Mouse (Mus musculus): ENCODE measurements around the gene Eif3g. TPM values are rescaled to one million over a fixed set of nuclear protein-coding genes. Genes with fewer than 3 reads are reported as not detected.

The Eif3g gene
- polyA plus RNA-seq, 1 experiment from 2014 or later, result 178 TPM

DNA sequence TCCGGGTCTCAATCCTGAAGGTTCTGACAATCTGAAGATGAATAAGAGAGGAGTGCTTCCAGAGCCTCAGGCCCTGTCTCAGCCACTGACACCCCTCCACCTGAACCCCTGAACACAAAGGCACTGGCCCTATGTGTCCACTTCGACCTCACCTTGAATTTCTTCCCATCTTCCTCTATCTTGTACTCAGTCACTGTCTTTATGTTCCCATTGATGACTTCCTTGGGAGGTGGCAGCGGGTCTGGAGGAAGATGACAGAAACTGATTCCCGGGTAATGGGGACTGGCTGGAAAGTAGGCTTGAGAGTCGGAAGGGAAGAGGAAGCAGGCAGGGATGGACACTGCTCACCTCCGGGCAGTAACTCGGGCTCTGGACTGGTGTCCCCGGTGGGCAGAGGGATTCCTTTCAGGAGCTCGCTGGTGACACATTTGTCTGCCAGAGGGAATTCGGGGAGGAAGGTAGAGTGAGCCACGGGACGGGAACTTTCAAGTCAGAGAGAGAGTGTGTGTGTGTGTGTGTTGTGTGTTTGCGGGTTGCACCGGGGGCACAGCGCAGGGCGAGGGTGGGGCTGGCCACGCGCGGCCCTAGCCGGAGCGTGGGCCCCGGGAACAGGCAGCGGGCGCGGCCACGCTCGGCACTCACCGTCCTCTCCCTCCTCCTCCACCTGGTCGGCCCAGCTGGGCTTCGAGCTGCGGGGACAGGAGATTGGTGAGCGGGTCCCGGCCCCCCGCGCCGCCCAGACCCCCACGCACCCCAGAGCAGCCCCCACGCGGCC, 500 bp downstream of the Eif3g start:
- ATAC-seq (ENCODE audit: insufficient read depth), result peak; percentile 73
- Histone ChIP-seq H3K4me1 (replicated peaks) (peaks cover 41% of the 10 kb centered on the region), H3K9ac (peak overlapping the region; percentile 82), H3K27ac (replicated peaks) (peak overlapping the region; percentile 71), H3K4me3 (replicated peaks) (peak overlapping the region; percentile 79), H3K4me2 (peak overlapping the region; percentile 78), H3K9me3 (replicated peaks) (no peaks in the 10 kb centered on the region), H3K36me3 (replicated peaks) (peaks cover 44% of the 10 kb centered on the region), H3K27me3 (no peaks in the 10 kb centered on the region)
- 2% methylated on average over 39 of the region's 39 CpGs for WGBS (ENCODE audit: insufficient replicate concordance)

DNA sequence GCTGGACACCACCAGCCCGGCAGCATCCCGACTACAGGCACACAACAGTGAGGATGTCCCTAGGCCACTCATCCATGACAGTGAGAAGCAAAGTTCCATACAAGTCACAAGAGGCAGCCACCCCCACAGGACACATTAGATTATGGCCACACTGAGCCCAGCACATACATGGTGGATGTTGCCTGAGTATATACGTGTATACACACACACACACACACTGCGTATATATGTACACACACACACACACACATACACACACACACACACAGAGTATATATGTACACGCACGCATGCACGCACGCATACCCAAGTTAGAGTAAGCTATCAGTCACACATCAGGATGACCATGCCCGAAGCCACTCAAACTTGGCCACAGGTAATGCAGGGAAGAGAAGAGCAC, 3.0 kb downstream of the Eif3g start:
- no peaks in the 10 kb centered on the region for H3K9me3 ChIP-seq (replicated peaks)
- no peak for ATAC-seq (ENCODE audit: insufficient read depth)
- no peaks in the 10 kb centered on the region for H3K27me3 ChIP-seq
- peaks cover 70% of the 10 kb centered on the region for H3K36me3 ChIP-seq (replicated peaks)
- WGBS (ENCODE audit: insufficient replicate concordance), result 86% methylated on average over 9 of the region's 9 CpGs
- no peak overlapping the region for H3K27ac ChIP-seq (replicated peaks)
- no peak overlapping the region for H3K4me3 ChIP-seq (replicated peaks)
- H3K4me2 ChIP-seq, result no peak overlapping the region
- peaks cover 45% of the 10 kb centered on the region for H3K4me1 ChIP-seq (replicated peaks)
- no peak overlapping the region for H3K9ac ChIP-seq

DNA sequence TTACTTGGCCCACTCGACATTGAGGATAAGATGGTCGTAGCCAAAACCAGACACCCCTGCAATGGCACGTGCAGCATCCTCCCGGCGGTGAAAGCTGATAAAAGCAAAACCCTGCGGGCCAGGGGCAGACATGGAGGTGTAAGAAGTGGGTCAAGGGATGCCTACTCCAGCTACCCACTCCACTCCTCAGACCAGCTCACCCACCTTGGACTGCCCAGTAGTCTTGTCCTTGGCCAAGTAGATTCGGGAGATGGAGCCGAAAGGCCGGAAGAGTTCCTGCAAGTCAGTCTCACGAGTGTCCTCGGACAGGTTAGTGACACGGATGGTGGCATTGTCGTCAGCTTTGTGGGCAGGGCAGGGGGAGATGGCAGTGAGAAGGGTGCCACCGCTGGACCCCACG, 3.8 kb downstream of the Eif3g start:
- H3K9ac ChIP-seq, result no peak overlapping the region
- H3K9me3 ChIP-seq (replicated peaks), result no peaks in the 10 kb centered on the region
- no peak for ATAC-seq (ENCODE audit: insufficient read depth)
- peaks cover 52% of the 10 kb centered on the region for H3K4me1 ChIP-seq (replicated peaks)
- no peak overlapping the region for H3K4me2 ChIP-seq
- H3K36me3 ChIP-seq (replicated peaks), result peaks cover 77% of the 10 kb centered on the region
- 87% methylated on average over 15 of the region's 15 CpGs for WGBS (ENCODE audit: insufficient replicate concordance)
- no peaks in the 10 kb centered on the region for H3K27me3 ChIP-seq
- no peak overlapping the region for H3K4me3 ChIP-seq (replicated peaks)
- H3K27ac ChIP-seq (replicated peaks), result no peak overlapping the region

DNA sequence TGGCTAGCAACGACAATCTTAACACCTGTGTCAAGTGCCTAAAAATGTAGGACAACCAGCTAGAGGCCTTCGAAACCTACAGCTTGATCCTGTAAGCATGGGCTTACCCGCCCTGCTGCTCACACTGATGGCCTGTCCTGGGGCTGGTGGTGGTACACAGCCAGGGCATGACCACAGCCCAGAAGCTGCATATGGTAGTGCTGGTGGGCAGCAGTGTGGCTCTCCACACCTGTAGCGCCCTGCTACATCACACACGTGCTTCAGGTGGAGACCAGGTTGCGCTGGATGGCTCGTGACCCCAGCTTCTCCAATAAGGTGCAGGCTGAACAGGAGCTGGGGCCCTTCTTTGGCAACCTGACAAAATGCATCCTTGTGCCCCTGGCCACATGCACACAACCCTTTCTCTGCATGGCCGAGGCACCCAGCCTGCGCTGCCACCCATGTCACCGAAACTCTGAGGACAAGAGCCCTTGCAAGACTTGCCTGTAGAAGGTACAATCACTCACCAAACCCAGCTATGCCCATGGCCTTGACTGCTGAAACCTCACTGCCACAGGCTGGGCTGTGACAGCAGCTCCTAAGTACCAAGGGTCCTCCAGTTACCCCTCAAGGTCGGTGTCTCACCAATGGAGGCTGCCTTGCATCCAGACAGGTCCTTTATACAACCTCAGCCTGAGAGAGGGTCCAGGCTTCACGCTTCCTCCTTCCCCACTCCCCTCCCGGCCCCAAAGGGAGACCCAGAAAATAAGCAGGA, 4.7 kb downstream of the Eif3g start:
- Histone ChIP-seq H3K4me2 (no peak overlapping the region), H3K27me3 (no peaks in the 10 kb centered on the region), H3K4me1 (replicated peaks) (peaks cover 56% of the 10 kb centered on the region), H3K9me3 (replicated peaks) (no peaks in the 10 kb centered on the region), H3K4me3 (replicated peaks) (no peak overlapping the region), H3K27ac (replicated peaks) (peak overlapping the region; percentile 39), H3K9ac (no peak overlapping the region), H3K36me3 (replicated peaks) (peaks cover 82% of the 10 kb centered on the region)
- 77% methylated on average over 13 of the region's 13 CpGs for WGBS (ENCODE audit: insufficient replicate concordance)
- no peak for ATAC-seq (ENCODE audit: insufficient read depth)

DNA sequence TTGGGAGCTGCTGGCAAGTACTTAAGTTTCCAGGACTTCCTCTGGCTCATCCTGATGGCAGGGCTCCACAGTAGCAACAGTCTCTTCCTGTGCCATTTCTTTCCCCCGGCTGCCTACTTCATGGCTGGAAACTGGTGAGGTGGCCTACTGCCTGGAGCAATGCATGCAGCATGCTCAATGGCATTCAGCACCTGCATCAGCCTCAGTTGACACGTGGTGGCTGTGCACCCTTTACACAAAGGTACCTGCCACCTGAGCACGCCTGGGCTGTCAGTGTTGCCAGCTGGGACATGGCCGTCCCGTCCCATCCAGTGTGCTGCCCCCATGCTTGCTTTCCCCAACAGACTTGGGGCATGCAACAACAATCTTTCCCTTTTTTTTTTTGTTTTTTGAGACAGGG, 5.4 kb downstream of the Eif3g start:
- no peak for ATAC-seq (ENCODE audit: insufficient read depth)
- no peak overlapping the region for H3K4me3 ChIP-seq (replicated peaks)
- H3K27ac ChIP-seq (replicated peaks), result peak overlapping the region; percentile 48; the same call in 1 of the 2 replicates
- H3K9me3 ChIP-seq (replicated peaks), result no peaks in the 10 kb centered on the region
- H3K4me2 ChIP-seq, result no peak overlapping the region
- no peak overlapping the region for H3K9ac ChIP-seq
- peaks cover 59% of the 10 kb centered on the region for H3K4me1 ChIP-seq (replicated peaks)
- peaks cover 82% of the 10 kb centered on the region for H3K36me3 ChIP-seq (replicated peaks)
- H3K27me3 ChIP-seq, result no peaks in the 10 kb centered on the region
- 47% methylated on average over 5 of the region's 5 CpGs for WGBS (ENCODE audit: insufficient replicate concordance)

DNA sequence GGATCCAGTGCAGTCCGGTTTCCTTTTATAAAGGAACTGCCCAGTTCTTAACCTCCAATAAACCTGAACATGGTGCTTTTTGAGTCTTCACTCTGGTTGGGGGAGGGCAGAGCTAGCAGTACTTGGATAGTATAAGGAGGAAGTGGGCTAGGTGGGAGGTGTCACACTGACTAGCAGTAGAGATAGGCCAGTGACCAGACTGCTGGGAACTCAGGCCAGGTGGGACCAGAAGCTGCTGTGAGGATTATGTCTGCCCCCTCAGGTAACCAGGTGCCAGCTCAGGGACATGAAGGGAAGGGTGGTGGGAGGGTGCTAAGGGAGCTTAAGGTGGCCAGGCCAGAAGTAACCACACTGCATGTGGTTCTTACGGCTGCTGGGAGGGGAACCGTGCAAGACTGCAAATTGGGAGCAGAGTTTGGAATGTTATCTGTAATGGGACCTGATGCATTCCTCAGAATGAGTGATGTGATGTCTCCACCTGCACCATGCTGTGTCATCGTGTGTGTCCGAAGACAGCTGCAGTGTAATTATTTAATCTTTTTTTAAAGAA, 6.2 kb downstream of the Eif3g start:
- H3K4me1 ChIP-seq (replicated peaks), result peaks cover 56% of the 10 kb centered on the region
- H3K36me3 ChIP-seq (replicated peaks), result peaks cover 80% of the 10 kb centered on the region
- H3K4me2 ChIP-seq, result no peak overlapping the region
- H3K9me3 ChIP-seq (replicated peaks), result no peaks in the 10 kb centered on the region
- no peak overlapping the region for H3K9ac ChIP-seq
- peak overlapping the region; percentile 58 for H3K27ac ChIP-seq (replicated peaks)
- WGBS (ENCODE audit: insufficient replicate concordance), result 53% methylated on average over 5 of the region's 5 CpGs
- no peaks in the 10 kb centered on the region for H3K27me3 ChIP-seq
- no peak overlapping the region for H3K4me3 ChIP-seq (replicated peaks)
- no peak for ATAC-seq (ENCODE audit: insufficient read depth)

DNA sequence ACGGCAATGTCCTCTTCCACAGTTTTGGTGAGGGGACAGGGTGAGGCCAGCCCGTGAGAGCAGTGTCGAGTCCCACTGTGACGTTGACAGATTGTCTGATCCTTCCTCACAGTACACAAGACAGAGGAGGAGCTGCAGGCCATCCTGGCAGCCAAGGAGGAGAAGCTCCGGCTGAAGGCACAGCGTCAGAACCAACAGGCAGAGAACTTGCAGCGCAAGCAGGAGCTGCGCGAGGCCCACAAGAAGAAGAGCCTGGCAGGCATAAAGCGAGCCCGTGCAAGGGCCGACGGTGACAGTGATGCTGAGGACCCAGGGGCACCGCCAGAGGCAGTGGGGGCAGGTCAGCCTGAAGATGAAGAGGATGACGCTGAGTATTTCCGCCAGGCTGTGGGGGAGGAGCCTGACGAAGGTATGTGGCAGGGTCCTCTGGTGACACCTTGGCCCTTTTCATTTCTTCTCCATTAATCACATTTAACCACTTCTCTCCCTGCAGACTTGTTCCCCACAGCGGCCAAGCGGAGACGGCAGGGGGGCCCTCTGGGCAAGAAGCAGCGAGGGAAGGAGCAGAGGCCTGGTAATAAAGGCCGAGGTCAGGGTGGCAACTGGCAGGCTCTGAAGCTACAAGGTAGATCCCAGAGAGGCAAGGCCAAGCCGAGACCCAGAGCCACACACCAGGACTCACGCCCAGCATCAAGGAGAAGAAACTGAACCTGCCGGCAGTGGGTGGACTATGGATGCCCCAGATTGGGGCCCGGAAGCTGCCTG, 6.9 kb downstream of the Eif3g start:
- no peak for ATAC-seq (ENCODE audit: insufficient read depth)
- WGBS (ENCODE audit: insufficient replicate concordance), result 78% methylated on average over 26 of the region's 26 CpGs
- Histone ChIP-seq H3K4me3 (replicated peaks) (no peak overlapping the region), H3K4me1 (replicated peaks) (peaks cover 51% of the 10 kb centered on the region), H3K27ac (replicated peaks) (peak overlapping the region; percentile 83), H3K36me3 (replicated peaks) (peaks cover 74% of the 10 kb centered on the region), H3K4me2 (no peak overlapping the region), H3K9me3 (replicated peaks) (no peaks in the 10 kb centered on the region), H3K9ac (no peak overlapping the region), H3K27me3 (no peaks in the 10 kb centered on the region)

DNA sequence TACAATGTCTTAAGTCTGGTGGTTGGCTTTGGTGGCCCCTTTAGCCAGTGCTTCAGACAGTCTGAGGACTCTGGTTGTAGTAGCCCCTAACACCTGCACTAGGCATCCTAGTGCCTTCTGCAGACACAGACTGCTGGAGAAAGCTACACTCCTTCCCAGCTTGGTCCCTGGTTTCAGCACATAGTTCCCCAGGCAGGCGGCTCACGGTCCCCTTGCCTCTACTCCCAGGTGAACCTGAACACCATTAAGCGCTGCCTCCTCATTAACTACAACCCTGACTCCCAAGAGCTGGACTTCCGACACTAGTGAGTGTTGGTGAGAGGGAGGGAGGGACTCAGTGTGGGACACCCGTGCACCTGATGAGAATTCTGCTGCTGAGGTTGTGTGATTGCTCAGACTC, 8.0 kb downstream of the Eif3g start:
- peaks cover 63% of the 10 kb centered on the region for H3K36me3 ChIP-seq (replicated peaks)
- 85% methylated on average over 5 of the region's 5 CpGs for WGBS (ENCODE audit: insufficient replicate concordance)
- ATAC-seq (ENCODE audit: insufficient read depth), result no peak
- no peaks in the 10 kb centered on the region for H3K27me3 ChIP-seq
- 0 out of 2 replicates have a peak overlapping the region, but pooled peaks have one; percentile 74 for H3K9ac ChIP-seq
- H3K27ac ChIP-seq (replicated peaks), result peak overlapping the region; percentile 83
- peak overlapping the region; percentile 82 for H3K4me3 ChIP-seq (replicated peaks)
- peaks cover 51% of the 10 kb centered on the region for H3K4me1 ChIP-seq (replicated peaks)
- no peaks in the 10 kb centered on the region for H3K9me3 ChIP-seq (replicated peaks)
- H3K4me2 ChIP-seq, result peak overlapping the region; percentile 89

DNA sequence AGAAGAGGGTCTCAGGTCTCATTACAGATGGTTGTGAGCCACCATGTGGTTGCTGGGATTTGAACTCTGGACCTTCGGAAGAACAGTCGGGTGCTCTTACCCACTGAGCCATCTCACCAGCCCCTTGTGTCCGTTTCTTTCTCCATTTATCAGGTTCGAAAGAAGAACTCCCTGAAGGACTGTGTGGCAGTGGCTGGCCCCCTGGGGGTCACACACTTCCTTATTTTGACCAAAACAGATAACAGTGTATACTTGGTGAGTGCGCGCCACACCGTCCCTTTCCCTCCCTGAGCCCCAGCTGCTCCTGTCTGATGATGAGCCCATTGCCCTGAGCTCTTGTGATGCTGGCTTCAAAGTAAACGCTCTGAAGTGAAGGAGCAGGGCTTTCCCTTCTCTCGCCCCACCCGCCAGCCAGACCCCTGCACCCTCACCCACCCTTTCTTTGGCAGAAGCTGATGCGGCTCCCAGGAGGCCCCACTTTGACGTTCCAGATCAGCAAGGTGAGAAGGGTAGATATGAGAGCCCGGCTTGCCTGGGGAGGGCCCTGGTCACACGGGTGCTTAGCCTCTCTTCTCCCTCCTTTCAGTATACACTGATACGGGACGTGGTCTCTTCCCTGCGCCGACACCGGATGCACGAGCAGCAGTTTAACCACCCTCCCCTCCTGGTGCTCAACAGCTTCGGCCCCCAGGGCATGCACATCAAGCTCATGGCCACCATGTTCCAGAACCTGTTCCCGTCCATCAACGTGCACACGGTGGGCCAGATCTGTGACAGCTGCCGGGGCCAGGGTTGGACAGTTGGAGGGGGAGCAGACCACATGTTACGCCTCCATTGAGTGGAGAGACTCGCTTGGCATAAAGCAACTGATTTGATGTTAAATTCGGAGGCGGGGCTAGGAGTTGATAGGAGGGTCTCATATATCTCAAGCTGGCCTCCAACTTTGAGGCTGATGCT, 9.0 kb downstream of the Eif3g start:
- Histone ChIP-seq H3K27me3 (no peaks in the 10 kb centered on the region), H3K36me3 (replicated peaks) (peaks cover 53% of the 10 kb centered on the region), H3K4me3 (replicated peaks) (peak overlapping the region; percentile 82), H3K9me3 (replicated peaks) (no peaks in the 10 kb centered on the region), H3K9ac (peak overlapping the region; percentile 74), H3K4me1 (replicated peaks) (peaks cover 49% of the 10 kb centered on the region), H3K27ac (replicated peaks) (peak overlapping the region; percentile 83), H3K4me2 (peak overlapping the region; percentile 89)
- peak; percentile 70 for ATAC-seq (ENCODE audit: insufficient read depth)
- 29% methylated on average over 29 of the region's 29 CpGs for WGBS (ENCODE audit: insufficient replicate concordance)

DNA sequence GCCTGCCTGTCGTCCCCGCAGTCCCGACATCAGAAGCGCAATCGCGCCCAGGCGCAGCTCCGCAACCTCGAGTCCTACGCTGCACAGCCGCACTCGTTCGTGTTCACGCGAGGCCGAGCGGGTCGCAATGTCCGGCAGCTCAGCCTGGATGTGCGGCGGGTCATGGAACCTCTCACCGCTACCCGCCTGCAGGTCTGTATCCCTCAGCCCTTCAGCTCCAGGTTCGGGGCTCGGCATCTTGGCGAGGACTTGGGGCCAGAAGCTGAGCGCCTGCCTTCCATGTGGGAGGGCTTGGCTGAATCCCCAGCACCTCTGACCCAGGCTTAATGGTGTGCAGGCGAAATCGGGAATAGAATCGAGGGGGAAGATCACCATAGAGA, 10.0 kb downstream of the Eif3g start:
- peak overlapping the region; percentile 74 for H3K9ac ChIP-seq
- H3K27me3 ChIP-seq, result no peaks in the 10 kb centered on the region
- no peaks in the 10 kb centered on the region for H3K9me3 ChIP-seq (replicated peaks)
- peak overlapping the region; percentile 89 for H3K4me2 ChIP-seq
- peaks cover 42% of the 10 kb centered on the region for H3K36me3 ChIP-seq (replicated peaks)
- H3K4me3 ChIP-seq (replicated peaks), result peak overlapping the region; percentile 82
- WGBS (ENCODE audit: insufficient replicate concordance), result under 1% methylated on average over 30 of the region's 30 CpGs
- ATAC-seq (ENCODE audit: insufficient read depth), result peak; percentile 11; the same call in 1 of the 2 replicates
- peaks cover 44% of the 10 kb centered on the region for H3K4me1 ChIP-seq (replicated peaks)
- H3K27ac ChIP-seq (replicated peaks), result peak overlapping the region; percentile 89

Measured in liver, embryonic 15.5 days (tissue).